Mouse (Mus musculus) heart, postnatal 0 days (tissue): Measurements from ENCODE around the gene Ttc28. TPM values are rescaled to one million over a fixed set of nuclear protein-coding genes. Genes with fewer than 3 reads are reported as not detected.

Source experiments
- ATAC-seq: fragments of 200-750 bp; cut with Nextera tagmentation; 2 replicates; pipeline ENCODE4 v1.8.0; 2017; ENCODE audit warnings: low read depth, moderate number of reproducible peaks, moderate library complexity; ENCODE audit not compliant: insufficient read depth
- DNase-seq: peaks from one replicate; pipeline ENCODE4 v3.0.0-alpha.2; 2016; ENCODE audit warnings: low spot score
- H3K27ac ChIP-seq: fragments of 300-500 bp; sonication (generic); 2 replicates; pipeline ENCODE4 v1.5.1; 2014; ENCODE audit warnings: low read depth, mild to moderate bottlenecking
- H3K27me3 ChIP-seq: fragments of 300-500 bp; sonication (generic); 2 replicates; pipeline ENCODE4 v1.6.1; 2014; ENCODE audit warnings: low read length, mixed read lengths; ENCODE audit not compliant: control insufficient read depth, insufficient read depth
- H3K36me3 ChIP-seq: fragments of 300-500 bp; sonication (generic); replicated peaks from 2 replicates; pipeline ENCODE4 v1.6.1; 2014; ENCODE audit warnings: low read length, mixed read lengths; ENCODE audit not compliant: control insufficient read depth, insufficient read depth
- H3K4me1 ChIP-seq: fragments of 300-500 bp; sonication (generic); 2 replicates; pipeline ENCODE4 v1.6.1; 2014; ENCODE audit warnings: antibody characterized with exemption; ENCODE audit not compliant: control insufficient read depth, insufficient read depth
- H3K4me2 ChIP-seq: fragments of 300-500 bp; sonication (generic); 2 replicates; pipeline ENCODE4 v1.6.1; 2014; ENCODE audit warnings: low read depth, mild to moderate bottlenecking, low read length, moderate library complexity
- H3K4me3 ChIP-seq: fragments of 300-500 bp; sonication (generic); 2 replicates; pipeline ENCODE4 v1.5.1; 2014; ENCODE audit warnings: low read depth, low read length
- H3K9ac ChIP-seq: fragments of 300-500 bp; sonication (generic); replicated peaks from 2 replicates; pipeline ENCODE4 v1.6.1; 2014; ENCODE audit warnings: low read depth, low read length, mixed read lengths
- H3K9me3 ChIP-seq: fragments of 300-500 bp; sonication (generic); replicated peaks from 2 replicates; pipeline ENCODE4 v1.6.1; 2016; ENCODE audit warnings: low read length; ENCODE audit not compliant: control insufficient read depth
- CTCF ChIP-seq: IDR thresholded peaks from 2 replicates; pipeline ENCODE4 v1.5.1; 2016; ENCODE audit warnings: antibody characterized with exemption, control low read depth, low read depth
- EP300 ChIP-seq: IDR thresholded peaks from 2 replicates; pipeline ENCODE4 v1.6.1; 2016; ENCODE audit warnings: antibody characterized with exemption, low read depth
- WGBS: fragments of 180-500 bp; shearing (Covaris S2); extraction: QIAGEN DNeasy Blood & Tissue Kit; methylation state at CpG from one replicate; pipeline ENCODE4 v1.1.7; 2014; 5-methylcytosine and 5-hydroxymethylcytosine counted together
- polyA plus RNA-seq: library from polyadenylated mRNA; unstranded; fragments of >200 nt; fragmentation: Nextera tagmentation; extraction: Ambion mirVana; gene quantifications from 2 replicates; pipeline ENCODE4 v1.2.1, GENCODE M21; 2015
- total RNA-seq: library from RNA; depleted of rRNA; stranded (reverse); fragments of >200 nt; gene quantifications from 2 replicates; pipeline ENCODE4 v1.2.3, GENCODE M21; 2014; ENCODE audit warnings: low replicate concordance

The Ttc28 gene
- total and polyA plus RNA-seq, 2 experiments from 2014 or later, result 4.6 to 14.2 TPM

DNA sequence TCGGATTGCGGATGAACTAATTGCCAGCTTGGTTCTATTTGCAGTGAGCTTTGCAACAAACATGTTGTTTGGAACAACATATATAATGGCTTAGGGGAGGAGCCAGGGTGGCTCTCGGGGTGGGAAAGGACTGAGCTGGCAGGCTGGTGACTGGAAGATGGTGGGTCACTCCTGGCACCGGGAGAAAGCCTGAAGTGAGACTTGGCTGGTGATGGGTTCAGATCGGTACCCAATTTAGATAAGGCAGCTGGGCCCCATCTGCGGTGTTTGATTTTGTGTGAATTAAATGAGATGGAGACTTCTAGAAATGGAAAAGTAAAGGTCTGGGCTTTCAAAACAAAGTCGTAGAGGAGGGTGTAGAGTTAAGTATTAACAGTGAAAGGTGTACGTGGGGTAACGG lies 142.7 kb downstream of the Ttc28 start:
- no peak overlapping the region for H3K4me2 ChIP-seq
- H3K27me3 ChIP-seq, result no peaks in the 10 kb centered on the region
- TF ChIP-seq EP300 (no peak), CTCF (no peak)
- WGBS, result 82% methylated on average over 9 of the region's 9 CpGs
- no peak overlapping the region for H3K9ac ChIP-seq
- no peaks in the 10 kb centered on the region for H3K9me3 ChIP-seq
- no peaks in the 10 kb centered on the region for H3K36me3 ChIP-seq
- H3K27ac ChIP-seq, result no peak overlapping the region
- no peak for ATAC-seq
- no peak overlapping the region for H3K4me3 ChIP-seq
- DNase-seq, result no peak
- H3K4me1 ChIP-seq, result peaks cover 20% of the 10 kb centered on the region; the same call in 1 of the 2 replicates

DNA sequence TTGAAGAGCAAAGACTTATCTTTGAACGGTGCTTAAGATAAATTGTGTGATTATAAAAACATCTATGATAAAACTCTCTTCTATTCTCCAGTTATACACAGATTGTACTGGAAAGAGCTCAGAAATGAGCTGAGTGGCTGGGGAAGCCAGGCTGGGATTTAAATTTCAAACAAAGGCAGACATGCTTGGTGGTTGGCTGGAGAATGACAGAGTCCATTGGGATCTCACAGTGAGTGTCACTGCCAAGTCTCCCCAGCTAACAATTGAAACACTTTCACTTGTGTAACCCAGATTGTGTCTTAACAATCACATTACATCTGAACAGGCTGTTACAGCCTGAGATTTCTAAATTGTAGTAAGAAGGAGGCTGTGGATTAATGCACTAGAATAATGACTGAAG lies 143.3 kb downstream of the Ttc28 start:
- Histone ChIP-seq H3K9ac (no peak overlapping the region), H3K4me3 (no peak overlapping the region), H3K4me1 (peaks cover 24% of the 10 kb centered on the region; the same call in 1 of the 2 replicates), H3K36me3 (no peaks in the 10 kb centered on the region), H3K9me3 (no peaks in the 10 kb centered on the region), H3K27me3 (no peaks in the 10 kb centered on the region), H3K27ac (no peak overlapping the region), H3K4me2 (no peak overlapping the region)
- ATAC-seq (no peak), DNase-seq (no peak)
- TF ChIP-seq EP300, result no peak
- no peak for TF ChIP-seq CTCF
- WGBS, result 32% methylated on average over 1 of the region's 1 CpGs

DNA sequence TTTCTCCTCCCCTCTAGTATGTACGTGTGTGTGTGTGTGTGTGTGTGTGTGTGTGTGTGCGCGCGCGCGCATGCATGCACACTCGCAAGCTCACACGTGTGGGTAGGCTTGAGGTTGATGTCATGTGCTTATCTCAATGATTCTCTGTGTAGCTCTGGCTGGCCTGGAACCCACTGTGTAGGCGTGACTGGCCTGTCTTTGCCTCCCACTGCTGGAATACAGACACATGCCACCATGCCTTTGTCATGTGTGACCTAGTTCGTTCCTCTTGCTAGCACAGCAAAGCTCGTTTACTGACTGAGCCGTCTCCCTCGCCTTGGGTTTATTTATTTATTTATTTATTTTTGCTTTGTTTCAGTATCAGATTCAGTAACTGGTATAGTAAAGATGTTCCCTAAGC lies 145.0 kb downstream of the Ttc28 start:
- DNase-seq (no peak), ATAC-seq (no peak)
- peaks cover 19% of the 10 kb centered on the region; the same call in 1 of the 2 replicates for H3K4me1 ChIP-seq
- H3K9ac ChIP-seq, result no peak overlapping the region
- H3K27ac ChIP-seq, result no peak overlapping the region
- no peaks in the 10 kb centered on the region for H3K36me3 ChIP-seq
- no peaks in the 10 kb centered on the region for H3K9me3 ChIP-seq
- no peak for TF ChIP-seq CTCF
- TF ChIP-seq EP300, result no peak
- H3K27me3 ChIP-seq, result no peaks in the 10 kb centered on the region
- WGBS, result 84% methylated on average over 13 of the region's 13 CpGs
- no peak overlapping the region for H3K4me3 ChIP-seq
- H3K4me2 ChIP-seq, result no peak overlapping the region

DNA sequence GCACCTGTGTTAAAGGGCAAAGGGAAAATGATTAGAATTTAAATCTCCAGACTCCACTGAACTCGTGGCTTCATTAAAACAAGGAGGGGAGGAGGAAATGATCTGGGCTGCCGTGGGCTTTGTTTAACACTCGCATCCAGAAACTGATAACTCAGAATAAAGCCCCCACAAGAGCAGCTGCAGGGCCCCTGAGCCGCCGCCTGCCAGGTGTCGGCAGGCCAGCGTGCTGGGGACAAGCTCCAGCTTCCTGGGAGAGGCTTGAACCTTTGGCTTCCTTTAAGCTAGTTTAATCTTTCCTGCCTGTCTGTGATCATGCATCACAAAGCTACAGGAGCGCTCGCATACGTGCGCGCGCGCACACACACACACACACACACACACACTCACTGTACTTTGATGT lies 145.9 kb downstream of the Ttc28 start:
- Histone ChIP-seq H3K27me3 (no peaks in the 10 kb centered on the region), H3K4me3 (no peak overlapping the region), H3K36me3 (no peaks in the 10 kb centered on the region), H3K4me1 (peaks cover 19% of the 10 kb centered on the region; the same call in 1 of the 2 replicates), H3K4me2 (no peak overlapping the region), H3K9me3 (no peaks in the 10 kb centered on the region), H3K27ac (no peak overlapping the region), H3K9ac (no peak overlapping the region)
- ATAC-seq, result no peak
- DNase-seq, result no peak
- WGBS, result 39% methylated on average over 14 of the region's 14 CpGs
- TF ChIP-seq EP300 (no peak), CTCF (no peak)

DNA sequence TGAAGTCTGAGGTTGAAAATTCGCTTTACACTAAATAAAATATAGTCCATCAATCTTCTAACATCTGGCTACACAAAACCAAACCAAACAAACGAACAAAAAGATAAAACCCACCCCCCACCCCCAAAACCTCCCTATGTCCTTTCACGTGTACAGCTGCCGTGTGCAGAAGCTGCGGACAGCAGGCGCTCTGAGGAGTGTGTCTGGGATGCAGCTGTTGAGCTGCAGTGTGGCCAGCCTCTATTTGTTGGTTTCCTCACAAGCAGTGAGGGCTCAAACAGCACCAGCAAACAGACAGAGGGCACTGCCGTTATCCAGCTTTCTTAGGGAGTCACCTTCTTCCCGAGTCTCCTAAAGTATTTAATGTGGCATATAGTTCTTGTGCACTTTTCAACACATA lies 146.6 kb downstream of the Ttc28 start:
- Histone ChIP-seq H3K4me2 (no peak overlapping the region), H3K9ac (no peak overlapping the region), H3K27ac (no peak overlapping the region), H3K27me3 (no peaks in the 10 kb centered on the region), H3K36me3 (no peaks in the 10 kb centered on the region), H3K4me1 (peaks cover 19% of the 10 kb centered on the region; the same call in 1 of the 2 replicates), H3K4me3 (no peak overlapping the region), H3K9me3 (no peaks in the 10 kb centered on the region)
- 57% methylated on average over 8 of the region's 8 CpGs for WGBS
- TF ChIP-seq CTCF, result no peak
- TF ChIP-seq EP300, result no peak
- ATAC-seq (no peak), DNase-seq (no peak)

DNA sequence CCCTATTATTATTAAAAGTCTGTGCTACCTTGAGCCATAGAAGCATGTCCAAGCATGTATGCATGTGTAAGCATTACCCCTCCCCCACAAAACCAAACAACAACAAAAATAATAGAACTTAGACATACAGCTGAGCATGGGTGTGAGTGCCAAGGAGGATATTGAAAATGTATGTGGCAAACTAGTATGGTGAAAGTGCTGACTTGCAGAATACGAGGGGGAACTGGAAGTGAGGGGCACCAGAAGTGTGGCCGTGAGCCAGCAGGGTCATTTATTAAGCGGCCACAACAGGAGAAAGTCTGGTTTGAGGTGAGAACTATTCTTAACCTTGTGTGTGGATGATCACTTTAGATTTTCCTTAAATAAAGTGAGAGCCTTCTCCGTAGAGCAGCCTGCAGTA lies 148.7 kb downstream of the Ttc28 start:
- TF ChIP-seq CTCF (no peak), EP300 (no peak)
- Histone ChIP-seq H3K27ac (no peak overlapping the region), H3K9ac (no peak overlapping the region), H3K4me3 (no peak overlapping the region), H3K4me1 (peaks cover 13% of the 10 kb centered on the region; the same call in 1 of the 2 replicates), H3K27me3 (no peaks in the 10 kb centered on the region), H3K9me3 (no peaks in the 10 kb centered on the region), H3K4me2 (no peak overlapping the region), H3K36me3 (no peaks in the 10 kb centered on the region)
- 56% methylated on average over 4 of the region's 4 CpGs for WGBS
- DNase-seq (no peak), ATAC-seq (no peak)
